Mouse (Mus musculus) kidney, postnatal 36 days (tissue): ENCODE results near the gene Scrn3.
A peak's percentile ranks its signal among the peaks of the same experiment; 100 is the strongest.

Source experiments
- DNase-seq, 2 experiments: peaks; one replicate each; pipeline ENCODE4 v3.0.0; 2021 to 2022; ENCODE audit warnings: mixed read lengths in 2 of 2

The Scrn3 gene

DNA sequence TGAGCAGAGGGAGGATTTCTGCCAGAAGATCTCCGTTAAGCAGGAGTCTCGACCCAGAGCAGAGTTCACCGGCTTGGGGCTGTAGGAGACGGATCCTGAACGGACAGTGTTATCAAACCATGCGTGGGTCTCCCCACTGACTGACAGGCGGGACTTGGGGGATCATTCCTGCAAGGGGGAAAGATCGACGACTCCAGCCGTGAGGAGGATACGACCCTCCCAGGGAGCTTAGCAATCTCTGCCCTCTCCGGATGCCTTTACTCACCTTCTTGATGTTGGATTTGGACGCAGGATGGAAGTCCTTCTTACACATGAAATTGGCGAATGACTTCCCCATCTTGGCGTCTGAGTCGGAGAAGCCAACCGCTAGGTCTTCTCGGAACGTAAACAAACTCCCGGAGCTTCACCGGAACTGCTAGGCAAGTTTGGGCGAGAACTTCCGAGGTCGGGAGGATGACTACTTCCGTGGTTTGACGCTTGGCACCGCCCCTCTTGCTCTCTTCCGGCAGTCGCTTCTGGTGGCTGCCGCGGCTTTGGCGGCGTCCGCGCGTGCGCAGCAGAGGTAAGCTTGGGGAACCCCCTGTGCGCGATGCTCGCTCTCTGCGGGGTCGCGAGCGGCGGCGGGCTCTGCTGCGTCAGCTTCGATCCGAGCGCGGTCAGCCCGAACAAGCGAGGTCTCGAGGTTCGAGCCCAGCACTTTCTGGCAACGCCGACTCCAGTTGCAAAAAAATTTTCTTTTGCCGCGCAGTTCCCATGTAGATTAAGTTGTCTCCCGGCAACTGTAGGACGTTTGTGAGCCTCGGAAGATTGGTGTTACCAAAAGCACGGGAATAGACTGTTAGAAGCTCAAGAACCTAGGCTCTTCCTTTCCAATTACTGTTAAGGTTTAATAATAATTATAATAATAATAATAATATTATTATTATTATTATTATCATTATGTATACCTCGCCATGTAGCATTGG is at the start of gene Scrn3, which contains the start of gene Cir1:
TSS of gene Scrn3 (plus strand) at position 450 of the 965 bp plus-strand sequence.
TSS of gene Cir1 (minus strand) at position 550 of the 965 bp plus-strand sequence.
- peak; percentile 97 for DNase-seq

DNA sequence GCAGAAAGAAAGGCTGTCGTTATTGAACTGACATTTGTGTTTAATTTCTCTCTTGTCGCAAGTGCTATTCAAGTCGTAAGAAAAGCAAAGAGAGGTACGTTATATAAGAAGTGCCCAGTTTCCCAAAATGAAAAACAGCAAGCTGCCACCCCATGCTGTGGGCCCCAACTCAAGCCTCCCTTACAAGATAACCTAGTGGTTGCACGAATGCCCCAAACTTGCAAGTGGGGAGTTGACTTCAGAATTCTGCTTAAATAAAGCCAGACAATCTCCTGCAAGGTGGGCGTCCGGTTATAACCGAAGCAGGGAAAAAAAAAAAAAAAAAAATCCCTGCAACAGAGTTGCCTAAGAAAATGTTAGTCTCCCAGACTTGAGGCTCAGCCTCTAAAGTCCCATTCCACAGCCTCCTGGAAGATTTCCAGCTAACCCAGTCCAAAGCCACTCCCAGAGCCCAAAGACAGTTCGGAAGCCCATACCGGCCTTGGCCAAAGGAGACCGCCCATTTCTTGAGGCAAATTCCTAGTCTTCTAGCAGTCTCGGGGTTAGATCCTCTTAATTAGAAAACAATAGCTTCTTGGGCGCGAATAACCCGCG is 49.1 kb upstream of the Scrn3 start:
- no peak for DNase-seq

DNA sequence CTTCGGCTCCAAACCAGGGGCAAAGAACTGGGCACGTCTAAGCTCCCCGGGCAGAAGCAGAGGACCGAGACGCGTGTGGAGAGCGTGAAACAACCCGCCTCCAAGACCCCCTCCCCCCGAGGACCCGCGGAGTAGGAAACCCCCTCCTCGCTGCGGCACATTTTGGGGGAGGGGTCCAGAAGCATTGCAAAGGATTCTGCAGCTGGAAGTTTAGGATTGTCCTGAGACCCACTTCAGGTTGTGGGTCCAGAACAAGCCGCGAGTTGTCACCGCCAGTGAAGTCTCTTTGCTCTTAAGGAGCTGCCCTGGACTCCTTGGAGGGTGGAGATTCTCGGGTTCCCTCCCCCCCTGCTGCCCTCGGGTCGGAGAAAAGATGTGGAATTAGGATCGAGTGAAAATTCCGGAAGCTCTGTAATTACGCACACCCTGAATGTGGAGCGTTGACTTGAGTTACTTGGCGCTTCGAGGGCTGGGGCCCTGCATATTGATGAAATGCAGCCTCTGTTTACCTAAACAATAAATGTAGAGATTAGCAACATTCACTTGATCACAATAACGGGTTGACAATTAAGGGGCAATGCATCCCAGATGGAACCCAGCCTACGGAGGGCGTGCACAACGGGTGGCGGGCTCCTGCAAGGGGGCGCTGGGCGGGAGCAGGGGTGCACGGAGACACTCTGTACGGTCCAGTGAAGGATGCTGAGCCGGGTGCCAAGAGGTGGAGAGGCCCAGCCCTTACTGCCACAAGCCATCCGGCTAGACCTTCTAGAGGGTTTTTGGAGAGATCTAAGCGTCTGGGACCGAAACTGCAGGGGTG is 48.4 kb upstream of the Scrn3 start:
- DNase-seq: no peak

DNA sequence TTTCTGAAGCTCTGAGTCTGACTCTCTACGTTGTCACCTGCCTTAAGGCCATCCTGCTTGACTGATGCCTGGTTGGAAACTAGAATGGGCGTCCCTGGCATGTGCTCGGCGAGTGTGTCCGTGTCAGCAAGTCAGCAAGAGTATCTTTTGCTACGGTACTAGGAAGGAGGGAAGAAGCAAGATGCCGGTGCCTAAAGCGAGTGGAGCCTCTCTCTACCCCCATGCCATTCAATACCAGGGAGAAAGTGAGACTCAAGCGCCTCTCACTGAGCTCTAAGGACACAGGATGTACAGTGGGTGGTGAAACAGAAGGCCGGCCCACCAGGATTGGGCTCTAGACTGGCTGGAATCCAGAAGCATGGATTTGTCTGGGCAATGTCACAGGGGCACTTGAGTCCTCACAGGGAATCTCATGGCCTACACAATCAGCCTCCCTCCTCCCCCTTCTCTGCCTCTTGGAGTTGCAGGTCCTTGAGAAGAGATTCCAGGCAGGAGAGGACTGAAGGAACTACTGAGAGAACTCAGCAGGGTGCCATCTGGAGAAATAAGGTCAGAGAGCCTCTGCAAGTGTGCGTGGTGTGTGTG is 47.7 kb upstream of the Scrn3 start:
- DNase-seq: no peak

DNA sequence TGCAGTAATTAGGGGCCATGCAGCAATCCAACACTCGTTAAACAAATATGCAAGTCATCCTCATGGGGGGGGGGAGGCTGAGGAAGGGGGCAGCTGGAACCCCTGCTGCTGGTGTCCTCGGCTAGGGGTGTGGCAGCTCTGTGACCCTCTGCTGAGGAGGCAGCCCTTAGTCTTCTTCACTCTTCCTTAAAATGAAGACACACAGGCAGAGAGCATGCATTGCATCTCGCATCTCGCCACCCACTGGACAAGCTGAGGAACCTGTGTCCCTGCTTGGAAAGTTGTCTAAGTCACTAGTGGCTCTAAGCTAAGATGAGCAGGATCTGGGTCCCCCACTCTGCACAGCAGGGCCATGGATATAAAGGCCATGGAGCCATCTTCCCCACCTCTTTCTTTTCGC is 46.4 kb upstream of the Scrn3 start:
- DNase-seq: no peak

DNA sequence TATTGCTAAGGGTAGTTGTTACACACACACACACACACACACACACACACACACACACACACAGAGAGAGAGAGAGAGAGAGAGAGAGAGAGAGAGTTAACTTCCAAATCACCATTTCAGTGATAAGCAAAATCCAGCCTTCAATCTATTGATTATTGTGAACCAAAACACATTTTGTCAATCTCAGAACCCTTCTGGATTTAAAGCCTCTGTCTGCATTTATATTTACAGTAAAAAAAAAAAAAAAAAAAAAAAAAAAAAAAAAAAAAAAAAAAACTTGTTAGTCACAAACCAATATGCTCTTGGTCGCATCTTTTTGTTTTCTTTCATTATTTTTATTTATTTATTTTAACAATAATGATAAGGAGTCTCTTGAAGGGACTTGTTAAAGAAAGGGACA is 45.8 kb upstream of the Scrn3 start:
- DNase-seq: no peak

DNA sequence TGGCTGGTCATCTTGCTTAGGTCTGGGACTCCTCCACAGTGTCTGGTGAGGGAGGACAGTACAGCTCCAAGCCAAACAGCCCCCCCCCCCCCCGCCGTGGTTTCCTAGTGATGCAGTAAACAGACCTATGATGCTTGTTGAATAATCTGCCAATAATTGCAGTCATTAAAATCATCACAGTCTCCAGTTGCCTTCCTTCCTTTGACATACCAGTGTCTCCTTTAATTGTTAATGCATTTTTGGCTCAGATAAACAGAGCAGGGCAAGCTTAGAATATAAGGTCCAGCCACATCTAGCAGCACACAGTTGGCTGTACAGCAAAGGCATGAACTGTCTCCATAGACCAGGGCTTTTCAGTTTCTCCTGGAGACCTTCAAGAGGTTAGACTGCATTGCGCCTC is 45.2 kb upstream of the Scrn3 start:
- no peak for DNase-seq

DNA sequence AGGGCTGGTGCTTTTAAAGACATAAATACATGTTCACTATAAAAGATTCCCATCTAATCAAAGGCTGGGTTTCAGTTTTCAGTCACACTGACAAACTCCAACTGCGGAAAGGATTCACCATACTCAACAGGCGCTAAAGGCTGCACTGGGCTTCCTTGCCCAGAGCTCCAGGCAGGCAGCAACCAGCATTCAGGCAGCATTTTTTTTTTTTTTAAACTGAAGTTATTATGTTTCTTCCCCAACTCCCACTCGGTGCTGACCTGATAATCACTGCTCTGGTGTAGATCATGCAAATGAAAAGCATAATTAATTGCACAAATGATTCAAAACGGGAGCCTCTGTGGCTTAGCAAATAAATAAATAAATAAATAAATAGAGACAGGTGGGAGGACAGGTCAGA is 44.6 kb upstream of the Scrn3 start:
- DNase-seq: no peak

DNA sequence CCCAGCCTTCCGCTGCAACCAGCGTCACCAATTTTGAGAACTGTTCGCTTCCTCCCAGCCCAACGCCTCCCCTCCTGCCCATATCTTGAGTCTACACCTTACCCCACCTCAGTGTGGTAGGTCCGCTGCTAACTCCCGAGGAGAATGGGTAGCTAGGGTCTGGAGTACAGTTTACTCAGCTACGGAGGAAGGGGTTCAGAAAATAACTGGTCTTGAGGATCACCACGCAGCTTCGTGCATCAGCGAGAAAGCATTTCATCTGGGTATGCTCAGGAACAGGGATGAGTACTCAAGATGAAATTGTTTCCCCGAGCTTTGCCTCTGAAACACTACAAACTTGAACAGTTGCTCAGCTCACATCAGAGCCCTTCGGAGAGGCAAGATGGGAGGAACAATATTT is 44.1 kb upstream of the Scrn3 start:
- no peak for DNase-seq

DNA sequence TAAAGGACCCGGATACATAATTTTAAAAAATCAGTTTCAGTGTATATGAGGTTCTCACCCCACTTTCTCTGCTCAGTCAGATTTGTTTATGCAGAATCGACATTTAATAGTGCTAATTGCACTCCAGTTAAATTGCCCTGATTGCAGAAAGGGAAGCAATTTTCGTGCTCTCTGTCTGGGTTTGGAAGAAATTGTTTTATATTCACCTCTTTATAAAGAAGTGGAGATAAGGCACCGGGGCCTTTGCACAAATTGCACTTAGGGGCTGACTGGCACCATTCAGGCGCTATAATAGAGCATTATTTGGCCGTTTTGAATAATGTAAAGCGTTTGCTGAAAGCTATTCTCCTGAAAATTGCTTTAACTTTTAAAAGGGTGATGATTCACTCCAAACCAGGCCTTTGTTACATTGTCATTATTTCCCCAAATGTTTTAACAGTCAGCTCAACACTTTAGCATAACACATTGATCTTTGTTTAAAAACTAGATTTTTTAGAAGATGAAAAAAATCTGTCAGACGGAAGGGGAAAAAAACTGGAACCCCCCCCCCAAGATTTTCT is 43.5 kb upstream of the Scrn3 start:
- no peak for DNase-seq

DNA sequence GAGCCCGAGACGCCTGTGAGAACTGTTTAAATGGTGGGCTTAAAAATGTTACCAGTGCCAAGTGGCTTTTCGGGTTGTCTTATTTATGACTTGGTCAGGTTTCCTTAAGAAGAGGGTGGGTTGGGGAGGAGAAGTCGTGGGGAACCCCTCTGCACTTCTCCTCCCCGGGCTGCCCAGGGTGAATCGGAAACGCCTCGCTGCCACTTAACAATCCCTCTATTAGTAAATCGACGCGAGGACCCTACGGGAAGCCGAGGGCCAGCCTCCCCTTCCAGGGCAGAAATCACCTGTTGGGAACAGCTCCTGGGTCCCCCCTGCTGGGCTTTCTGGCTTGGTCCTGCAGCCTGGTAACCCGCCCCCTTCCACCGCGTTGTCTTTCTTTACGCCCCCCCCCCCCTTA is 42.7 kb upstream of the Scrn3 start:
- DNase-seq: no peak

DNA sequence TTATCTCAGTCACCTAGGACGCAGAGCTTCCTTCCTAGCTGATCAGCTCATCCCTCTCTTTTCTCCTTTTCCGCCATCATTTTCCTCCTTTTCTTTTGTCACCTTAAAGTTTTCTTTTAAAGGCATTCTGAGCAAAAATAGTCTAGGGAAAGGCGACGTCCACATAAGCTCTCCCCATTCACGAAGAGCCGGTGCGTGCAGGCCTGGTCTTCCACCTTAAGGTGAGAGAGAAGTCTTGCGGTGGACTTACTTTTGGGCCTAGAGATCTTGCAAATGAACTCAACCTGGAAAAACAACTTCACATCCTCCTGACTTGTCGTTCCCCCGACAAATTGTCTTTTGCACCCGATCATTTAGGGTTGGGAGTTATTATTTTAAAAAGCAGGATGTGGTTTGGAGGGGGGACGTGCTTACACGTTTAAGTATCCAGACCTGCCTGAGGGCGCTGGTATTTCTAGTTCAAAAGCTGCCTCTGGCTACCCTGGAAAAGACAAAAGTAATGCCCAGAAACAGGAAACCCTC is 42.3 kb upstream of the Scrn3 start:
- no peak for DNase-seq

DNA sequence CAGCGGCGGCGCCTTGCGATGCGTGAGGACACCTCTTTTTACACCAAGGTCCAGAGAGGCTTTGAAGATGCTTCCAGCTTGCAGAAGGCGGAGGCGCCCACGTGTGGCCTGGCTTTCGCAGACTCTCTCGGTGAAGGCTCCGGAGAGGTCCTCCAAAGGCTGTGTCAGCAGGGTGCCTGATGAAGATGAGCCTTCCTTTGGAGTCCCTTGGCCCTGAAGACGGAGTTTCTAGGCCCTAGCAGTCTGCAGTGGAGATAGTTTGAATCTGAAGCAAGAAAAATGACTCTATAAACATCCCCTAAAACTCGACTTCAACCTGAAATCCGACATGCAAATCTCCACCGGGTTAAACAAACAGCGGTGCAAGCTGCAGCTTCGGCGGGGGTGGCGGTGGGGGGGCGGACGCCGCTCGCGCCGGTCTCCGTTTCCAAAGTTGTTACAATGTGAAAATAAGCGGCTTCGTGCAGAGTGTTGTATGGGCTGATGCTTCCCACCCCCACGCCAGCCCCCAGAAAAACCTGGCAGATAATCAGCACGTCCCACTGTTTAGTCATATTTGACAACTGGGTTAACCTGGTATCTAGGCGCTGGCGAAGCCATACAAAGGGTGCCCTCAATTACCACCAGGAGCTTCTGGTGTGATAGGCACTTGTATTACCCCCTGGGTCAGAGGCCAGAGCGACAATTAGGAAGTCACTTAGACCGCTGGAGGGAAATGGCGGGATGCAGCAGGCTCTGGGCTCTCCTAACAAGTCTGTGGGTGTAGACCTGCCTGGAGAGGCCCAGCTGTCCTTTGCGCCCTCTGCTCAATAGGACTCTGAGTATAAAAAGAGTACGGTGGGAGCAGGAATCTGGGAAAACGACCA is 41.6 kb upstream of the Scrn3 start:
- peak in 1 of 2 experiments; percentile 47 for DNase-seq

DNA sequence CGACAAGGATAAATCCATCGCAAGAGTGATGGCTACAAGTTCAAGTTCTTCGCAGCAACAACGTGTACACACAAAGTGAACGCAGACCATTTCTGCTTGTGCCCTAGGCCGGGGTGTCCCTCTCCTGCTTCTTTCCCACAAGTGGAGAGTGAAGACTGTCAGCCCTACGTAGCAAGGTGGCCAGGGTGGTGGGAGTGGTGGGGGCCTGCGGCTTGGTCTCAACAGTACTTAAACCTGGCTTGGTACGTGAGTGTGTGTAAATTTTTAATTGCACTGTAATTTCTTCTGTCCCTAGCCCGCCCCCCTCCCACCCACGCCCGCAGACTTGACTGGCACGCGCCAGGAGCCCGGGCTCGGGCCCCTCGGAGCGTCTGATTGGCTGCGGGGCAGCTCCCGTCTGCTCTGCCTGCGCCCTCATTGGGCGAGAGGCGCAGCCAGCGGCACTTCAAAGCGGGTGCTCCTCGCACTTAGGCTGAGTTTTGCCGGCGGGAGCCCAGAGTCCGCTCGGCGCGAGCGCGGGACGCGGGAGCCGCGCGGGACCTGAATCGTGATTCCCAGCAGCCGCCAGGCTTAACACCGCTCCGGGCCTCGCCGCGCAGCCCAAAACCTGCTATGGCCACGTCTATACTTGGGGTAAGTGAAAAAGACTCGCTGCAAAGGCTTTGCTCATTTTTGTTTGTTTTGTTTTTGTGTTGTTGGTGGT is 40.8 kb upstream of the Scrn3 start, which contains the start of gene Sp9:
TSS of gene Sp9 (plus strand) at position 467 of the 703 bp plus-strand sequence.
- peak in 1 of 2 experiments; percentile 47 for DNase-seq

DNA sequence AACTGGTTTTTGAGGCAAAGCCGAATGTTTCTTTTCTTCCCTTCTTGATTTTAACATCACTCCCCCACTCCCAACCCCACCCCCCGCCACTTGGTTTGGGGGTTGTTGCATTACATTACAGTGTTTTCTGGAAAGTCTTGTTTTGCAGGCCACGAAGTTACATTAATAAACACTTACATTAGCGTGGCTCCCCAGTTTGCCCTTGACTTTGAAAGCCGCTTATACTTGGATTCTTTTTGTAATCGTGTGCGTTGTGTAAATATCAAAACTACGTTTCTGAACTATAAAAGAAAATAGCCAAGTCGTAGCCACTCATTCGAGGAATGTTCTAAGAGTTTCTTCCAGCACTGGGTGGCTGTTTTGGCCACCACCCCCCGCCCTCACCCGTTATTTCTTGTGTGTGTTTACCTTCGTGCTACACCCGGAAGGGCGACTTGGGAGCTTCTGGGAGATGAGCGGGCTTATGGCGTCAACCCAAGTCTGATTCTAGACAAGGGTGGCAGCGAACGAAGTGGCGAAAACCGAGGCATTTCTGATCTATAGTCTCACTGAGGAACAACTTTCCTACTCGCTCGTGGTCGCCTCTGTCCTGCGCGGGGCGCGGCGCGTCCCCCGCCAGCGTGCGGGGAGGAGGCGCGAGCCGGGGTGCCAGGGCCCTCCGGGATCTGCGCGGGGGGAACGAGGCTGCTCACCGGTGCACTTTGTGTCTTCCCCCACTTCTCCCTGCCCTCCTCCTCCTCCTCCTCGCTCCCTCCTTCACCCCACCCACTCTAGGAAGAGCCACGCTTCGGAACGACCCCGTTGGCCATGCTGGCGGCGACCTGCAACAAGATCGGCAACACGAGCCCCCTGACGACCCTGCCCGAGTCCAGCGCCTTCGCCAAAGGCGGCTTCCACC is 39.8 kb upstream of the Scrn3 start:
- peak in 1 of 2 experiments; percentile 36 for DNase-seq

DNA sequence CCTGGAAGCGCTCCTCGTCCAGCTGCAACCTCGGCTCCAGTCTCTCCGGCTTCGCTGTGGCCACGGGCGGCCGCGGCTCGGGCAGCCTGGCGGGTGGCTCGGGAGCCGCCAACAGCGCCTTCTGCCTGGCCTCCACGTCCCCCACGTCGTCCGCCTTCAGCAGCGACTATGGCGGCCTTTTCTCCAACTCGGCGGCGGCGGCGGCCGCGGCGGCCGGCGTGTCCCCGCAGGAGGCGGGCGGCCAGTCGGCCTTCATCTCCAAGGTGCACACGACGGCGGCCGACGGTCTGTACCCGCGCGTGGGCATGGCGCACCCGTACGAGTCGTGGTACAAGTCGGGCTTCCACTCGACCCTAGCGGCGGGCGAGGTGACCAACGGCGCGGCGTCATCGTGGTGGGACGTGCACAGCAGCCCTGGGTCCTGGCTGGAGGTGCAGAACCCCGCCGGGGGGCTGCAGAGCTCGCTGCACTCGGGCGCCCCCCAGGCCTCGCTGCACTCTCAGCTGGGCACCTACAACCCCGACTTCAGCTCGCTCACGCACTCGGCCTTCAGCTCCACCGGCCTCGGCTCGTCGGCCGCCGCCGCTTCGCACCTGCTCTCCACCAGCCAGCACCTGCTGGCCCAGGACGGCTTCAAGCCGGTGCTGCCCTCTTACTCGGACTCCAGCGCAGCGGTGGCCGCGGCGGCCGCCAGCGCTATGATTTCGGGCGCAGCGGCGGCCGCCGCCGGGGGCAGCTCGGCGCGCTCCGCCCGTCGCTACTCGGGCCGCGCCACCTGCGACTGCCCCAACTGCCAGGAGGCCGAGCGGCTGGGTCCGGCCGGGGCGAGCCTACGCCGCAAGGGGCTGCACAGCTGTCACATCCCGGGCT is 38.9 kb upstream of the Scrn3 start:
- DNase-seq: peak in 1 of 2 experiments; percentile 39

DNA sequence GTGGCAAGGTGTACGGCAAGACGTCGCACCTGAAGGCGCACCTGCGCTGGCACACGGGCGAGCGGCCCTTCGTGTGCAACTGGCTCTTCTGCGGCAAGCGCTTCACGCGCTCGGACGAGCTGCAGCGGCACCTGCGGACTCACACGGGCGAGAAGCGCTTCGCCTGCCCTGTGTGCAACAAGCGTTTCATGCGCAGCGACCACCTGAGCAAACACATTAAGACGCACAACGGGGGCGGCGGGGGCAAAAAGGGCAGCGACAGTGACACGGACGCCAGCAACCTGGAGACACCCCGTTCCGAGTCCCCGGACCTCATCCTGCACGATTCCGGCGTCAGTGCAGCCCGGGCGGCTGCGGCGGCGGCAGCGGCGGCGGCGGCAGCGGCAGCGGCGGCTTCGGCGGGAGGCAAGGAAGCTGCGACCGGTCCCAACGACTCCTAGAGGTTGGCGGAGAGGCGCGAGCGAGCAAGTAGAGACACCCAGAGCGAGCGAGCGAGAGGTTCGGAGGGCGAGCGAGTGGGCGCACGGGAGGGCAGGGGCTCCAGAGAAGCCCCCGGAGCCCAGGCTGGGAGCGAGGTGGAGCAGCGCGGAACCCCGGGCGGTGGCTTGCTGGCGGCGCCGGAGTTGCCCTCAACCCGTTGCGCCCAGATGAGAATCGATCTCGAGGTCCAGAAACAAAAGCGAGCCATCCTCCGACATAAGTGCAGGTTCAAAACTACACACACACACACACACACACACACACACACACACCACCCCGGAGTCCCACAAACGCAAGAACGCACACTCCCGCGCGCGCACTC is 38.1 kb upstream of the Scrn3 start:
- DNase-seq: peak in 1 of 2 experiments; percentile 59
